Mouse (Mus musculus): ENCODE data around the gene Adat3. TPM values are rescaled to one million over a fixed set of nuclear protein-coding genes. Genes with fewer than 3 reads are reported as not detected.
"Not testable (repeated sequence)": the region's sequence is repeated elsewhere in the genome, so short reads cannot be mapped to it uniquely, and the experiment has no call there.

The Adat3 gene
- polyA plus RNA-seq, 1 experiment from 2014 or later = 6.4 TPM

GRCm38 (mm10) chr10:80587305-80587657, 15.4 kb upstream of the Adat3 start:
- ATAC-seq = no peak
- Histone ChIP-seq H3K4me1 (replicated peaks; ENCODE audit: control insufficient read depth, insufficient read depth, low read length) (peaks cover 23% of the 10 kb centered on the region), H3K9me3 (ENCODE audit: control insufficient read depth, low read length) (no peaks in the 10 kb centered on the region), H3K4me2 (ENCODE audit: low read length) (no peak overlapping the region), H3K27me3 (replicated peaks; ENCODE audit: control insufficient read depth, insufficient read depth, low read length) (no peaks in the 10 kb centered on the region; the same call in 1 of the 2 replicates), H3K9ac (replicated peaks; ENCODE audit: low read depth, low read length) (no peak overlapping the region), H3K27ac (ENCODE audit: low read length) (no peak overlapping the region), H3K36me3 (ENCODE audit: control insufficient read depth, insufficient read depth) (no peaks in the 10 kb centered on the region), H3K4me3 (replicated peaks; ENCODE audit: low read length) (no peak overlapping the region)
- 40% methylated on average over 4 of the region's 4 CpGs for WGBS

- ATAC-seq = no peak
Measured at GRCm38 (mm10) chr10:80589127-80589878, 13.4 kb upstream of the Adat3 start.

GRCm38 (mm10) chr10:80589879-80590854, 12.5 kb upstream of the Adat3 start, which contains the start of gene Abhd17a:
Gene Abhd17a, minus strand, starts transcription at chr10:80590341.
- H3K4me3 ChIP-seq (replicated peaks; ENCODE audit: low read length) = peak within 1 kb of the TSS; percentile 91
- peak within 1 kb of the TSS; percentile 42; the same call in 1 of the 2 replicates for H3K27ac ChIP-seq (ENCODE audit: low read length)
- H3K4me1 ChIP-seq (replicated peaks; ENCODE audit: control insufficient read depth, insufficient read depth, low read length) = peaks cover 23% of the 10 kb centered on the region
- ATAC-seq = peak; percentile 99
- WGBS = 1% methylated on average over 62 of the region's 73 CpGs
- H3K4me2 ChIP-seq (ENCODE audit: low read length) = peak within 1 kb of the TSS; percentile 99
- H3K9me3 ChIP-seq (ENCODE audit: control insufficient read depth, low read length) = no peaks in the 10 kb centered on the region
- H3K27me3 ChIP-seq (replicated peaks; ENCODE audit: control insufficient read depth, insufficient read depth, low read length) = no peaks in the 10 kb centered on the region; the same call in 1 of the 2 replicates
- no peaks in the 10 kb centered on the region for H3K36me3 ChIP-seq (ENCODE audit: control insufficient read depth, insufficient read depth)
- H3K9ac ChIP-seq (replicated peaks; ENCODE audit: low read depth, low read length) = peak within 1 kb of the TSS; percentile 90

More at GRCm38 (mm10) chr10:80589127-80589878, 13.4 kb upstream of the Adat3 start:
- Histone ChIP-seq H3K4me2 (ENCODE audit: low read length) (peak overlapping the region; percentile 99), H3K4me1 (replicated peaks; ENCODE audit: control insufficient read depth, insufficient read depth, low read length) (peaks cover 23% of the 10 kb centered on the region), H3K36me3 (ENCODE audit: control insufficient read depth, insufficient read depth) (no peaks in the 10 kb centered on the region), H3K27me3 (replicated peaks; ENCODE audit: control insufficient read depth, insufficient read depth, low read length) (no peaks in the 10 kb centered on the region; the same call in 1 of the 2 replicates), H3K4me3 (replicated peaks; ENCODE audit: low read length) (peak overlapping the region; percentile 91), H3K9ac (replicated peaks; ENCODE audit: low read depth, low read length) (peak overlapping the region; percentile 90), H3K27ac (ENCODE audit: low read length) (no peak overlapping the region), H3K9me3 (ENCODE audit: control insufficient read depth, low read length) (no peaks in the 10 kb centered on the region)
- 20% methylated on average over 12 of the region's 12 CpGs for WGBS

- H3K4me2 ChIP-seq (ENCODE audit: low read length) = no peak overlapping the region
- H3K9me3 ChIP-seq (ENCODE audit: control insufficient read depth, low read length) = no peaks in the 10 kb centered on the region
- WGBS = 26% methylated on average over 4 of the region's 4 CpGs
- ATAC-seq = no peak
- H3K4me3 ChIP-seq (replicated peaks; ENCODE audit: low read length) = no peak overlapping the region
- H3K36me3 ChIP-seq (ENCODE audit: control insufficient read depth, insufficient read depth) = no peaks in the 10 kb centered on the region
- no peak overlapping the region for H3K27ac ChIP-seq (ENCODE audit: low read length)
- H3K27me3 ChIP-seq (replicated peaks; ENCODE audit: control insufficient read depth, insufficient read depth, low read length) = no peaks in the 10 kb centered on the region; the same call in 1 of the 2 replicates
- H3K9ac ChIP-seq (replicated peaks; ENCODE audit: low read depth, low read length) = no peak overlapping the region
- H3K4me1 ChIP-seq (replicated peaks; ENCODE audit: control insufficient read depth, insufficient read depth, low read length) = no peaks in the 10 kb centered on the region
Measured at GRCm38 (mm10) chr10:80596318-80596717, 6.4 kb upstream of the Adat3 start.

- Histone ChIP-seq H3K4me1 (replicated peaks; ENCODE audit: control insufficient read depth, insufficient read depth, low read length) (peaks cover 15% of the 10 kb centered on the region), H3K4me3 (replicated peaks; ENCODE audit: low read length) (peak overlapping the region; percentile 89), H3K27me3 (replicated peaks; ENCODE audit: control insufficient read depth, insufficient read depth, low read length) (no peaks in the 10 kb centered on the region), H3K27ac (ENCODE audit: low read length) (peak overlapping the region; percentile 90), H3K4me2 (ENCODE audit: low read length) (peak overlapping the region; percentile 99), H3K9me3 (ENCODE audit: control insufficient read depth, low read length) (no peaks in the 10 kb centered on the region), H3K36me3 (ENCODE audit: control insufficient read depth, insufficient read depth) (peaks cover 11% of the 10 kb centered on the region; the same call in 1 of the 2 replicates), H3K9ac (replicated peaks; ENCODE audit: low read depth, low read length) (peak overlapping the region; percentile 75)
- no peak for ATAC-seq
- WGBS = 29% methylated on average over 7 of the region's 7 CpGs
Measured at GRCm38 (mm10) chr10:80603364-80603763, 684 bp downstream of the Adat3 start.

GRCm38 (mm10) chr10:80604001-80604509, 1.4 kb downstream of the Adat3 start:
- no peak for ATAC-seq
- Histone ChIP-seq H3K9me3 (ENCODE audit: control insufficient read depth, low read length) (no peaks in the 10 kb centered on the region), H3K4me2 (ENCODE audit: low read length) (peak overlapping the region; percentile 99), H3K9ac (replicated peaks; ENCODE audit: low read depth, low read length) (no peak overlapping the region), H3K4me3 (replicated peaks; ENCODE audit: low read length) (no peak overlapping the region), H3K4me1 (replicated peaks; ENCODE audit: control insufficient read depth, insufficient read depth, low read length) (peaks cover 15% of the 10 kb centered on the region), H3K36me3 (ENCODE audit: control insufficient read depth, insufficient read depth) (peaks cover 13% of the 10 kb centered on the region; the same call in 1 of the 2 replicates), H3K27me3 (replicated peaks; ENCODE audit: control insufficient read depth, insufficient read depth, low read length) (no peaks in the 10 kb centered on the region), H3K27ac (ENCODE audit: low read length) (no peak overlapping the region)
- 92% methylated on average over 7 of the region's 7 CpGs for WGBS

GRCm38 (mm10) chr10:80604988-80605387, 2.3 kb downstream of the Adat3 start:
- WGBS = 91% methylated on average over 2 of the region's 2 CpGs
- H3K4me1 ChIP-seq (replicated peaks; ENCODE audit: control insufficient read depth, insufficient read depth, low read length) = peaks cover 15% of the 10 kb centered on the region
- H3K4me2 ChIP-seq (ENCODE audit: low read length) = no peak overlapping the region
- H3K9ac ChIP-seq (replicated peaks; ENCODE audit: low read depth, low read length) = no peak overlapping the region
- H3K4me3 ChIP-seq (replicated peaks; ENCODE audit: low read length) = no peak overlapping the region
- no peak overlapping the region for H3K27ac ChIP-seq (ENCODE audit: low read length)
- ATAC-seq = no peak
- no peaks in the 10 kb centered on the region for H3K27me3 ChIP-seq (replicated peaks; ENCODE audit: control insufficient read depth, insufficient read depth, low read length)
- no peaks in the 10 kb centered on the region for H3K9me3 ChIP-seq (ENCODE audit: control insufficient read depth, low read length)
- peaks cover 13% of the 10 kb centered on the region; the same call in 1 of the 2 replicates for H3K36me3 ChIP-seq (ENCODE audit: control insufficient read depth, insufficient read depth)

- not testable (repeated sequence) for H3K9ac ChIP-seq (replicated peaks; ENCODE audit: low read depth, low read length); H3K9me3 ChIP-seq (ENCODE audit: control insufficient read depth, low read length); H3K4me2 ChIP-seq (ENCODE audit: low read length); H3K4me3 ChIP-seq (replicated peaks; ENCODE audit: low read length); H3K27me3 ChIP-seq (replicated peaks; ENCODE audit: control insufficient read depth, insufficient read depth, low read length); ATAC-seq; H3K27ac ChIP-seq (ENCODE audit: low read length)
- Histone ChIP-seq H3K4me1 (replicated peaks; ENCODE audit: control insufficient read depth, insufficient read depth, low read length) (peaks cover 15% of the 10 kb centered on the region), H3K36me3 (ENCODE audit: control insufficient read depth, insufficient read depth) (peaks cover 13% of the 10 kb centered on the region; the same call in 1 of the 2 replicates)
- 93% methylated on average over 3 of the region's 4 CpGs for WGBS
Measured at GRCm38 (mm10) chr10:80605721-80606120, 3.0 kb downstream of the Adat3 start, which contains the start of gene Gm49322. Gene Gm49322, plus strand, starts transcription at chr10:80606021.
